Mouse (Mus musculus): ENCODE results near the gene Timm8a2. TPM values are rescaled to one million over a fixed set of nuclear protein-coding genes. Genes with fewer than 3 reads are reported as not detected.

Gene Timm8a2
- total and polyA plus RNA-seq, 2 experiments from 2014 or later: 0.60 TPM; not detected in 1

- 86% methylated on average over 13 of the region's 13 CpGs for WGBS
- DNase-seq (ENCODE audit: low spot score) (no peak), ATAC-seq (ENCODE audit: low FRiP score) (no peak)
- Histone ChIP-seq H3K36me3 (ENCODE audit: insufficient read depth, low read length) (no peaks in the 10 kb centered on the region), H3K4me2 (ENCODE audit: low read depth, low read length, poor library complexity, severe bottlenecking) (no peak overlapping the region), H3K27ac (ENCODE audit: low read depth, low read length) (no peak overlapping the region), H3K9ac (replicated peaks; ENCODE audit: low read length, poor library complexity, severe bottlenecking) (no peak overlapping the region), H3K27me3 (ENCODE audit: insufficient read depth, low read length) (no peaks in the 10 kb centered on the region), H3K4me3 (ENCODE audit: low read depth, low read length) (no peak overlapping the region), H3K4me1 (ENCODE audit: insufficient read depth, low read length) (no peaks in the 10 kb centered on the region), H3K9me3 (ENCODE audit: low read length) (no peaks in the 10 kb centered on the region)
- TF ChIP-seq CTCF (IDR thresholded peaks at IDR 0.05): no peak
Observed at GRCm38 (mm10) chr14:122038874-122039647, 4.6 kb downstream of the Timm8a2 start.

GRCm38 (mm10) chr14:122041413-122041825 is 6.9 kb downstream of the Timm8a2 start:
- no peaks in the 10 kb centered on the region for H3K4me1 ChIP-seq (ENCODE audit: insufficient read depth, low read length)
- 86% methylated on average over 3 of the region's 3 CpGs for WGBS
- no peak for ATAC-seq (ENCODE audit: low FRiP score)
- DNase-seq (ENCODE audit: low spot score): no peak
- no peak for TF ChIP-seq CTCF (IDR thresholded peaks at IDR 0.05)
- no peaks in the 10 kb centered on the region for H3K36me3 ChIP-seq (ENCODE audit: insufficient read depth, low read length)
- no peak overlapping the region for H3K4me2 ChIP-seq (ENCODE audit: low read depth, low read length, poor library complexity, severe bottlenecking)
- H3K9me3 ChIP-seq (ENCODE audit: low read length): no peaks in the 10 kb centered on the region
- H3K27me3 ChIP-seq (ENCODE audit: insufficient read depth, low read length): no peaks in the 10 kb centered on the region
- H3K27ac ChIP-seq (ENCODE audit: low read depth, low read length): no peak overlapping the region
- no peak overlapping the region for H3K4me3 ChIP-seq (ENCODE audit: low read depth, low read length)
- no peak overlapping the region for H3K9ac ChIP-seq (replicated peaks; ENCODE audit: low read length, poor library complexity, severe bottlenecking)

- H3K27ac ChIP-seq (ENCODE audit: low read depth, low read length): no peak overlapping the region
- no peaks in the 10 kb centered on the region for H3K9me3 ChIP-seq (ENCODE audit: low read length)
- no peak for TF ChIP-seq CTCF (IDR thresholded peaks at IDR 0.05)
- no peak overlapping the region for H3K4me3 ChIP-seq (ENCODE audit: low read depth, low read length)
- no peaks in the 10 kb centered on the region for H3K4me1 ChIP-seq (ENCODE audit: insufficient read depth, low read length)
- H3K4me2 ChIP-seq (ENCODE audit: low read depth, low read length, poor library complexity, severe bottlenecking): no peak overlapping the region
- 87% methylated on average over 8 of the region's 8 CpGs for WGBS
- ATAC-seq (ENCODE audit: low FRiP score) (no peak), DNase-seq (ENCODE audit: low spot score) (no peak)
- no peaks in the 10 kb centered on the region for H3K36me3 ChIP-seq (ENCODE audit: insufficient read depth, low read length)
- H3K27me3 ChIP-seq (ENCODE audit: insufficient read depth, low read length): no peaks in the 10 kb centered on the region
- H3K9ac ChIP-seq (replicated peaks; ENCODE audit: low read length, poor library complexity, severe bottlenecking): no peak overlapping the region
Observed at GRCm38 (mm10) chr14:122042142-122042694, 7.7 kb downstream of the Timm8a2 start.

GRCm38 (mm10) chr14:122047784-122048183 is 13.3 kb downstream of the Timm8a2 start:
- DNase-seq (ENCODE audit: low spot score) (no peak), ATAC-seq (ENCODE audit: low FRiP score) (no peak)
- 92% methylated on average over 8 of the region's 8 CpGs for WGBS
- Histone ChIP-seq H3K27me3 (ENCODE audit: insufficient read depth, low read length) (no peaks in the 10 kb centered on the region), H3K4me2 (ENCODE audit: low read depth, low read length, poor library complexity, severe bottlenecking) (no peak overlapping the region), H3K27ac (ENCODE audit: low read depth, low read length) (no peak overlapping the region), H3K9me3 (ENCODE audit: low read length) (no peaks in the 10 kb centered on the region), H3K36me3 (ENCODE audit: insufficient read depth, low read length) (no peaks in the 10 kb centered on the region), H3K4me1 (ENCODE audit: insufficient read depth, low read length) (no peaks in the 10 kb centered on the region), H3K4me3 (ENCODE audit: low read depth, low read length) (no peak overlapping the region), H3K9ac (replicated peaks; ENCODE audit: low read length, poor library complexity, severe bottlenecking) (no peak overlapping the region)
- no peak for TF ChIP-seq CTCF (IDR thresholded peaks at IDR 0.05)

- Histone ChIP-seq H3K27me3 (ENCODE audit: insufficient read depth, low read length) (no peaks in the 10 kb centered on the region), H3K4me1 (ENCODE audit: insufficient read depth, low read length) (no peaks in the 10 kb centered on the region), H3K9ac (replicated peaks; ENCODE audit: low read length, poor library complexity, severe bottlenecking) (no peak overlapping the region), H3K36me3 (ENCODE audit: insufficient read depth, low read length) (no peaks in the 10 kb centered on the region), H3K4me2 (ENCODE audit: low read depth, low read length, poor library complexity, severe bottlenecking) (no peak overlapping the region), H3K4me3 (ENCODE audit: low read depth, low read length) (no peak overlapping the region), H3K9me3 (ENCODE audit: low read length) (no peaks in the 10 kb centered on the region), H3K27ac (ENCODE audit: low read depth, low read length) (no peak overlapping the region)
- no peak for TF ChIP-seq CTCF (IDR thresholded peaks at IDR 0.05)
- WGBS: 86% methylated on average over 9 of the region's 9 CpGs
- DNase-seq (ENCODE audit: low spot score) (no peak), ATAC-seq (ENCODE audit: low FRiP score) (no peak)
Observed at GRCm38 (mm10) chr14:122048816-122049215, 14.3 kb downstream of the Timm8a2 start.

- Histone ChIP-seq H3K27ac (ENCODE audit: low read depth, low read length) (no peak overlapping the region), H3K9ac (replicated peaks; ENCODE audit: low read length, poor library complexity, severe bottlenecking) (no peak overlapping the region), H3K36me3 (ENCODE audit: insufficient read depth, low read length) (no peaks in the 10 kb centered on the region), H3K4me1 (ENCODE audit: insufficient read depth, low read length) (no peaks in the 10 kb centered on the region), H3K27me3 (ENCODE audit: insufficient read depth, low read length) (no peaks in the 10 kb centered on the region), H3K9me3 (ENCODE audit: low read length) (no peaks in the 10 kb centered on the region), H3K4me2 (ENCODE audit: low read depth, low read length, poor library complexity, severe bottlenecking) (no peak overlapping the region), H3K4me3 (ENCODE audit: low read depth, low read length) (no peak overlapping the region)
- WGBS: 89% methylated on average over 9 of the region's 9 CpGs
- no peak for ATAC-seq (ENCODE audit: low FRiP score)
- no peak for TF ChIP-seq CTCF (IDR thresholded peaks at IDR 0.05)
- no peak for DNase-seq (ENCODE audit: low spot score)
Observed at GRCm38 (mm10) chr14:122052896-122053635, 18.6 kb downstream of the Timm8a2 start.

Data from midbrain, postnatal 0 days (tissue).